Comparison of ENCODE assay signal across 21 mouse cellular contexts in the genomic region with DNA sequence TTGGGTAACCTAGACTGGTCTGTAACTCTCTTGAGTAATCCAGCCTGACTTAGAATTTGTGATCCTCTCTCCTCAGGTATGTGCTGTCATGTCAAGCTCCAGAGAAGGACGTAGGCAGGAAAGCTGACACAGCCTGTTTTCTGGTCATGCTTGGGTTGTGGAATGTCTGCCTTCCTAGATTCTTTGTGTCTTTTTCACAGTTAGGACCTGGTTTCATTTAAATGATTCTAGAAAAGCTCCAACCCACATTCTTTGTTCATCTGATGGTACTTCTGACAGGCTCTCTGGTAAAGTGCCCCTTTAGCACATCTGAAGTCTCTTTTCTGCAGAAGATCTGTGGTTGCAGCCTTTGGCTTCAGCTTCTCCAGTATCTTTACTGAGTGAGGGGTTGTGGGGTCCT. TPM values are rescaled to one million over a fixed set of nuclear protein-coding genes. Genes with fewer than 3 reads are reported as not detected.
DNase-seq lines count a peak whose midpoint lies in the region; ATAC-seq and TF ChIP-seq lines count a peak whose summit lies in the region.
"Had no signal": no experiment of that assay in that cellular context is flagged by ENCODE, and none has a peak within 500 bp of the region (broad histone marks: within the 10 kb centered on the region; RNA-seq: fewer than 3 reads in every experiment).

No protein-coding gene starts in this region.

- 0 out of 2 replicates have a peak, but pooled peaks cover 3% of the 10 kb centered on the region for H3K36me3 ChIP-seq in heart, embryonic 10.5 days
- H3K36me3 ChIP-seq in stomach, embryonic 15.5 days = no peaks in the 10 kb centered on the region
- H3K36me3 ChIP-seq in stomach, postnatal 0 days (ENCODE audit: control insufficient read depth, insufficient read depth, low read length) = no peaks in the 10 kb centered on the region
- no peaks in the 10 kb centered on the region for H3K36me3 ChIP-seq in hindbrain, postnatal 0 days (ENCODE audit: insufficient read depth, low read length)
- H3K36me3 ChIP-seq: embryonic facial prominence, embryonic 15.5 days; limb, embryonic 15.5 days had no signal

- peaks cover 58% of the 10 kb centered on the region for H3K4me1 ChIP-seq in heart, embryonic 10.5 days
- peaks cover 28% of the 10 kb centered on the region for H3K4me1 ChIP-seq in stomach, embryonic 15.5 days
- peaks cover 21% of the 10 kb centered on the region for H3K4me1 ChIP-seq in stomach, postnatal 0 days (replicated peaks; ENCODE audit: control insufficient read depth, insufficient read depth)
- H3K4me1 ChIP-seq in embryonic fibroblast, embryonic 13.5 days (ENCODE audit: control insufficient read depth, insufficient read depth, low read length) = peaks cover 14% of the 10 kb centered on the region
- peaks cover 10% of the 10 kb centered on the region for H3K4me1 ChIP-seq in hindbrain, postnatal 0 days (ENCODE audit: insufficient read depth, low read length)

- no peak for TF ChIP-seq POLR2A in embryonic fibroblast, embryonic 13.5 days (IDR thresholded peaks at IDR 0.05; ENCODE audit: low read depth, low read length)

- no peak for TF ChIP-seq EP300 in stomach, postnatal 0 days (optimal IDR thresholded peaks at IDR 0.05)

- H3K4me2 ChIP-seq in stomach, embryonic 15.5 days = no peak overlapping the region
- no peak overlapping the region for H3K4me2 ChIP-seq in stomach, postnatal 0 days (replicated peaks; ENCODE audit: low read depth)
- H3K4me2 ChIP-seq in hindbrain, postnatal 0 days (ENCODE audit: low read depth, low read length) = no peak overlapping the region
- H3K4me2 ChIP-seq: embryonic facial prominence, embryonic 15.5 days; limb, embryonic 15.5 days; lung, embryonic 14.5 days had no signal

- H3K9me3 ChIP-seq in heart, embryonic 10.5 days = no peaks in the 10 kb centered on the region
- H3K9me3 ChIP-seq in stomach, embryonic 15.5 days = no peaks in the 10 kb centered on the region
- H3K9me3 ChIP-seq in stomach, postnatal 0 days (ENCODE audit: control insufficient read depth, low read length) = no peaks in the 10 kb centered on the region
- no peaks in the 10 kb centered on the region for H3K9me3 ChIP-seq in hindbrain, postnatal 0 days (ENCODE audit: low read length)
- H3K9me3 ChIP-seq: embryonic facial prominence, embryonic 15.5 days; forebrain, embryonic 10.5 days; limb, embryonic 15.5 days had no signal

- ATAC-seq in stomach, embryonic 15.5 days (ENCODE audit: insufficient read depth, low FRiP score, low read depth) = no peak
- ATAC-seq in stomach, postnatal 0 days (ENCODE audit: low FRiP score, low TSS enrichment) = no peak
- ATAC-seq in hindbrain, postnatal 0 days = no peak
- ATAC-seq: forebrain, postnatal 0 days had no signal

- TF ChIP-seq CTCF in stomach, postnatal 0 days (IDR thresholded peaks at IDR 0.05; ENCODE audit: low read depth) = no peak
- no peak for TF ChIP-seq CTCF in embryonic fibroblast, embryonic 13.5 days (IDR thresholded peaks at IDR 0.05; ENCODE audit: borderline replicate concordance, insufficient read depth, low read length)
- TF ChIP-seq CTCF in hindbrain, postnatal 0 days (IDR thresholded peaks at IDR 0.05; ENCODE audit: low read depth) = no peak

- H3K4me3 ChIP-seq in heart, embryonic 10.5 days = no peak overlapping the region
- H3K4me3 ChIP-seq in stomach, embryonic 15.5 days (replicated peaks) = no peak overlapping the region
- no peak overlapping the region for H3K4me3 ChIP-seq in stomach, postnatal 0 days (ENCODE audit: low read depth, low read length)
- no peak overlapping the region for H3K4me3 ChIP-seq in embryonic fibroblast, embryonic 13.5 days (ENCODE audit: insufficient read depth, low read length)
- H3K4me3 ChIP-seq in hindbrain, postnatal 0 days (ENCODE audit: low read length) = no peak overlapping the region
- H3K4me3 ChIP-seq: embryonic facial prominence, embryonic 15.5 days; forebrain, embryonic 10.5 days; limb, embryonic 15.5 days had no signal

- H3K27me3 ChIP-seq in heart, embryonic 10.5 days (ENCODE audit: insufficient read depth, poor library complexity, severe bottlenecking) = no peaks in the 10 kb centered on the region
- H3K27me3 ChIP-seq in stomach, embryonic 15.5 days (replicated peaks) = no peaks in the 10 kb centered on the region
- H3K27me3 ChIP-seq in stomach, postnatal 0 days (ENCODE audit: control insufficient read depth, insufficient read depth, low read length) = no peaks in the 10 kb centered on the region
- no peaks in the 10 kb centered on the region for H3K27me3 ChIP-seq in hindbrain, postnatal 0 days (ENCODE audit: insufficient read depth, low read length)
- H3K27me3 ChIP-seq: embryonic facial prominence, embryonic 15.5 days; limb, embryonic 15.5 days had no signal

- DNase-seq in heart, embryonic 10.5 days (ENCODE audit: low spot score) = no peak
- DNase-seq in heart, adult 18-20 months = no peak
- no peak for DNase-seq in stomach, postnatal 0 days (ENCODE audit: low spot score)
- no peak for DNase-seq in hindbrain, postnatal 0 days (ENCODE audit: low spot score)
- no peak for DNase-seq in urinary bladder, postnatal 4 days (ENCODE audit: low spot score in 2 of 2)
- DNase-seq in thymus, postnatal 4 days = no peak
- DNase-seq: cerebellum, adult 11 months; cerebellum, postnatal 14 days; forebrain, postnatal 0 days; kidney, adult 11 months; lung, embryonic 14.5 days; lung, postnatal 4 days; midbrain, embryonic 14.5 days; right cerebral cortex, postnatal 14 days; spleen, adult 18-20 months; thymus, adult 2 months had no signal

- no peak overlapping the region for H3K9ac ChIP-seq in stomach, embryonic 15.5 days
- no peak overlapping the region for H3K9ac ChIP-seq in stomach, postnatal 0 days (ENCODE audit: low read length)
- H3K9ac ChIP-seq in hindbrain, postnatal 0 days (replicated peaks; ENCODE audit: low read length) = no peak overlapping the region
- H3K9ac ChIP-seq: embryonic facial prominence, embryonic 15.5 days; forebrain, postnatal 0 days; limb, embryonic 15.5 days; lung, embryonic 14.5 days had no signal

- H3K27ac ChIP-seq in heart, embryonic 10.5 days = peak overlapping the region; percentile 10; the same call in 1 of the 2 replicates
- 0 out of 2 replicates have a peak overlapping the region, but pooled peaks have one; percentile 14 for H3K27ac ChIP-seq in stomach, embryonic 15.5 days
- no peak overlapping the region for H3K27ac ChIP-seq in stomach, postnatal 0 days (replicated peaks)
- peak overlapping the region; percentile 51 for H3K27ac ChIP-seq in embryonic fibroblast, embryonic 13.5 days (ENCODE audit: insufficient read depth, low read length)
- H3K27ac ChIP-seq in hindbrain, postnatal 0 days = no peak overlapping the region
- H3K27ac ChIP-seq: embryonic facial prominence, embryonic 15.5 days; forebrain, embryonic 10.5 days; limb, embryonic 15.5 days had no signal

- WGBS in heart, embryonic 10.5 days = 63% methylated on average over 1 of the region's 1 CpGs
- 63% methylated on average over 1 of the region's 1 CpGs for WGBS in stomach, embryonic 15.5 days
- WGBS in stomach, postnatal 0 days = 38% methylated on average over 1 of the region's 1 CpGs
- 83% methylated on average over 1 of the region's 1 CpGs for WGBS in hindbrain, postnatal 0 days

RNA-seq across cellular contexts. Expression of a gene that starts 15.4 kb away (rescaled TPM):
- polyA plus RNA-seq in heart, embryonic 10.5 days (2016; fragmentation: Nextera tagmentation; extraction: Ambion mirVana) = 18.3 and 21.8 TPM in 2 replicates
- total RNA-seq in heart, adult 18-20 months (2021) = 10 to 100 TPM; 57.8 to 59.9 TPM
- polyA plus RNA-seq in stomach, embryonic 15.5 days (2015; fragmentation: Nextera tagmentation; extraction: Ambion mirVana) = 25.6 and 27.4 TPM in 2 replicates
- 11.6 and 12.8 TPM in 2 replicates for polyA plus RNA-seq in stomach, postnatal 0 days (2015; fragmentation: Nextera tagmentation; extraction: Ambion mirVana)
- polyA plus RNA-seq in embryonic fibroblast, embryonic 13.5 days (2011; ENCODE audit: insufficient read length, low read depth, missing spikeins) = 89.9 and 94.4 TPM in 2 replicates
- total RNA-seq in hindbrain, postnatal 0 days (2014; rRNA removed) = 41.0 and 42.9 TPM in 2 replicates
- polyA plus RNA-seq in hindbrain, postnatal 0 days (2015; fragmentation: Nextera tagmentation; extraction: Ambion mirVana) = 14.9 and 15.0 TPM in 2 replicates

Comparison
In these comparisons a context has a peak if more than half of its experiments do, and no peak if none do; other contexts are left out.
1. H3K27ac ChIP-seq: peak in heart, embryonic 10.5 days (single experiment), stomach, embryonic 15.5 days (single experiment) and embryonic fibroblast, embryonic 13.5 days (single experiment); none in stomach, postnatal 0 days (single experiment) and hindbrain, postnatal 0 days (single experiment).